Mouse (Mus musculus) heart, embryonic 15.5 days (tissue): Measurements from ENCODE around the gene Ppp1r15b. TPM values are rescaled to one million over a fixed set of nuclear protein-coding genes. Genes with fewer than 3 reads are reported as not detected.
A peak's percentile ranks its signal among the peaks of the same experiment; 100 is the strongest.

Source experiments
- ATAC-seq: fragments of 200-750 bp; cut with Nextera tagmentation; replicated peaks from 2 replicates; pipeline ENCODE4 v1.8.0; 2017; ENCODE audit warnings: low read depth, moderate TSS enrichment; ENCODE audit not compliant: insufficient number of reproducible peaks, insufficient read depth, low FRiP score
- H3K27ac ChIP-seq: fragments of 300-500 bp; sonication (generic); 2 replicates; pipeline ENCODE4 v1.5.1; 2015; ENCODE audit warnings: mild to moderate bottlenecking, inconsistent platforms
- H3K27me3 ChIP-seq: fragments of 300-500 bp; sonication (generic); 2 replicates; pipeline ENCODE4 v1.6.1; 2015; ENCODE audit warnings: inconsistent platforms
- H3K36me3 ChIP-seq: fragments of 300-500 bp; sonication (generic); 2 replicates; pipeline ENCODE4 v1.6.1; 2015; ENCODE audit warnings: mild to moderate bottlenecking, inconsistent platforms
- H3K4me1 ChIP-seq: fragments of 300-500 bp; sonication (generic); replicated peaks from 2 replicates; pipeline ENCODE4 v1.6.1; 2015; ENCODE audit warnings: inconsistent platforms
- H3K4me2 ChIP-seq: fragments of 300-500 bp; sonication (generic); 2 replicates; pipeline ENCODE4 v1.6.1; 2015; ENCODE audit warnings: inconsistent platforms, mild to moderate bottlenecking, moderate library complexity
- H3K4me3 ChIP-seq: fragments of 300-500 bp; sonication (generic); 2 replicates; pipeline ENCODE4 v1.5.1; 2015; ENCODE audit warnings: mild to moderate bottlenecking, inconsistent platforms
- H3K9ac ChIP-seq: fragments of 300-500 bp; sonication (generic); 2 replicates; pipeline ENCODE4 v1.6.1; 2015; ENCODE audit warnings: mild to moderate bottlenecking, inconsistent platforms
- H3K9me3 ChIP-seq: fragments of 300-500 bp; sonication (generic); replicated peaks from 2 replicates; pipeline ENCODE4 v1.6.1; 2016; ENCODE audit warnings: inconsistent platforms
- WGBS: fragments of 180-500 bp; shearing (Covaris S2); methylation state at CpG from one replicate; pipeline ENCODE4 v1.1.7; 2015; ENCODE audit warnings: mixed read lengths; 5-methylcytosine and 5-hydroxymethylcytosine counted together
- polyA plus RNA-seq: library from polyadenylated mRNA; unstranded; fragments of >200 nt; fragmentation: Nextera tagmentation; extraction: Ambion mirVana; gene quantifications from 2 replicates; pipeline ENCODE4 v1.2.1, GENCODE M21; 2015

The Ppp1r15b gene
- polyA plus RNA-seq, 1 experiment from 2014 or later: 20.2 TPM

- Histone ChIP-seq H3K36me3 (no peaks in the 10 kb centered on the region), H3K4me1 (peaks cover 20% of the 10 kb centered on the region), H3K4me2 (peak overlapping the region; percentile 87), H3K9ac (peak overlapping the region; percentile 45), H3K27ac (no peak overlapping the region), H3K9me3 (no peaks in the 10 kb centered on the region), H3K27me3 (peaks cover 18% of the 10 kb centered on the region), H3K4me3 (peak overlapping the region; percentile 51)
- ATAC-seq: peak; percentile 73
- WGBS: under 1% methylated on average over 31 of the region's 31 CpGs
These were observed 50.4 kb downstream of the Ppp1r15b start for GRCm38 (mm10) chr1:133181072-133182015.

- no peaks in the 10 kb centered on the region for H3K9me3 ChIP-seq
- H3K4me2 ChIP-seq: peak overlapping the region; percentile 87
- H3K9ac ChIP-seq: peak overlapping the region; percentile 48
- WGBS: under 1% methylated on average over 23 of the region's 25 CpGs
- H3K36me3 ChIP-seq: no peaks in the 10 kb centered on the region
- ATAC-seq: peak; percentile 19; the same call in 1 of the 2 replicates
- peak overlapping the region; percentile 31; the same call in 1 of the 2 replicates for H3K27ac ChIP-seq
- H3K4me1 ChIP-seq: peaks cover 20% of the 10 kb centered on the region
- peaks cover 18% of the 10 kb centered on the region for H3K27me3 ChIP-seq
- H3K4me3 ChIP-seq: peak overlapping the region; percentile 51
These were observed 51.2 kb downstream of the Ppp1r15b start for GRCm38 (mm10) chr1:133182016-133182705.

GRCm38 (mm10) chr1:133182706-133183095, 51.8 kb downstream of the Ppp1r15b start:
- H3K36me3 ChIP-seq: no peaks in the 10 kb centered on the region
- peaks cover 18% of the 10 kb centered on the region for H3K27me3 ChIP-seq
- WGBS: 5% methylated on average over 16 of the region's 16 CpGs
- peak overlapping the region; percentile 87 for H3K4me2 ChIP-seq
- peak overlapping the region; percentile 48 for H3K9ac ChIP-seq
- no peaks in the 10 kb centered on the region for H3K9me3 ChIP-seq
- peaks cover 20% of the 10 kb centered on the region for H3K4me1 ChIP-seq
- peak overlapping the region; percentile 31 for H3K27ac ChIP-seq
- 0 out of 2 replicates have a peak, but pooled peaks have one; percentile 12 for ATAC-seq
- peak overlapping the region; percentile 51 for H3K4me3 ChIP-seq

GRCm38 (mm10) chr1:133183141-133183925, 52.4 kb downstream of the Ppp1r15b start:
- Histone ChIP-seq H3K27me3 (peaks cover 18% of the 10 kb centered on the region), H3K9ac (peak overlapping the region; percentile 48; the same call in 1 of the 2 replicates), H3K36me3 (no peaks in the 10 kb centered on the region), H3K4me2 (peak overlapping the region; percentile 87), H3K4me3 (peak overlapping the region; percentile 51), H3K4me1 (peaks cover 25% of the 10 kb centered on the region), H3K27ac (0 out of 2 replicates have a peak overlapping the region, but pooled peaks have one; percentile 31), H3K9me3 (no peaks in the 10 kb centered on the region)
- 53% methylated on average over 16 of the region's 16 CpGs for WGBS
- ATAC-seq: no peak; the same call in 1 of the 2 replicates

- no peak overlapping the region for H3K4me3 ChIP-seq
- no peak for ATAC-seq
- H3K9ac ChIP-seq: no peak overlapping the region
- no peaks in the 10 kb centered on the region for H3K9me3 ChIP-seq
- H3K4me1 ChIP-seq: peaks cover 13% of the 10 kb centered on the region
- no peaks in the 10 kb centered on the region for H3K36me3 ChIP-seq
- peak overlapping the region; percentile 35 for H3K27ac ChIP-seq
- peak overlapping the region; percentile 2; the same call in 1 of the 2 replicates for H3K4me2 ChIP-seq
- WGBS: 28% methylated on average over 4 of the region's 4 CpGs
- peaks cover 1% of the 10 kb centered on the region; the same call in 1 of the 2 replicates for H3K27me3 ChIP-seq
These were observed 57.2 kb downstream of the Ppp1r15b start for GRCm38 (mm10) chr1:133187948-133188680.

- peak overlapping the region; percentile 2; the same call in 1 of the 2 replicates for H3K4me2 ChIP-seq
- no peaks in the 10 kb centered on the region for H3K36me3 ChIP-seq
- peak overlapping the region; percentile 42 for H3K27ac ChIP-seq
- WGBS: 47% methylated on average over 8 of the region's 8 CpGs
- H3K9me3 ChIP-seq: no peaks in the 10 kb centered on the region
- peaks cover 12% of the 10 kb centered on the region for H3K4me1 ChIP-seq
- ATAC-seq: no peak
- no peaks in the 10 kb centered on the region for H3K27me3 ChIP-seq
- no peak overlapping the region for H3K4me3 ChIP-seq
- no peak overlapping the region for H3K9ac ChIP-seq
These were observed 57.8 kb downstream of the Ppp1r15b start for GRCm38 (mm10) chr1:133188719-133189118.

Other genes with a start within 250 kb of the Ppp1r15b start
- 22.2 and 27.3 TPM in 2 replicates for gene Mdm4, start 100.6 kb upstream of the Ppp1r15b start, polyA plus RNA-seq
- gene Pik3c2b, start 85.5 kb upstream of the Ppp1r15b start, polyA plus RNA-seq: 8.0 and 9.7 TPM in 2 replicates
- 12.2 and 13.8 TPM in 2 replicates for gene Plekha6, start 33.1 kb downstream of the Ppp1r15b start, polyA plus RNA-seq
- 0.42 TPM in 1 of 2 replicates, not detected in the other for gene Golt1a, start 178.7 kb downstream of the Ppp1r15b start, polyA plus RNA-seq
- gene Kiss1, start 190.7 kb downstream of the Ppp1r15b start, polyA plus RNA-seq: 0.62 TPM in 1 of 2 replicates, not detected in the other
- 0.30 and 2.2 TPM in 2 replicates for gene Ren1, start 219.4 kb downstream of the Ppp1r15b start, polyA plus RNA-seq
- gene Etnk2, start 232.4 kb downstream of the Ppp1r15b start, polyA plus RNA-seq: 1.3 and 1.5 TPM in 2 replicates